Mouse (Mus musculus) liver, adult 2 months (tissue): ENCODE data around the gene Lsm5. TPM values are rescaled to one million over a fixed set of nuclear protein-coding genes. Genes with fewer than 3 reads are reported as not detected.

ENCODE experiments used
- DNase-seq: peaks from one replicate; pipeline ENCODE4 v3.0.0-alpha.2; 2011; ENCODE audit warnings: low read depth, low spot score; ENCODE audit errors: extremely low read depth
- H3K27ac ChIP-seq: fragments of 200-500 bp; replicated peaks from 2 replicates; pipeline ENCODE4 v1.5.1; 2012; ENCODE audit warnings: low read depth, mild to moderate bottlenecking, control low read depth, inconsistent platforms, low read length; ENCODE audit not compliant: insufficient read depth
- H3K27me3 ChIP-seq: fragments of 200-500 bp; 2 replicates; pipeline ENCODE4 v1.6.1; 2012; ENCODE audit warnings: mild to moderate bottlenecking, moderate library complexity, low read length, inconsistent platforms; ENCODE audit not compliant: control insufficient read depth, insufficient read depth
- H3K36me3 ChIP-seq: fragments of 200-500 bp; 2 replicates; pipeline ENCODE4 v1.6.1; 2012; ENCODE audit warnings: low read length, inconsistent platforms; ENCODE audit not compliant: control insufficient read depth, insufficient read depth
- H3K4me1 ChIP-seq: fragments of 200-500 bp; 2 replicates; pipeline ENCODE4 v1.6.1; 2011; ENCODE audit warnings: low read length; ENCODE audit not compliant: control insufficient read depth, insufficient read depth
- H3K4me3 ChIP-seq: fragments of 200-500 bp; 2 replicates; pipeline ENCODE4 v1.5.1; 2011; ENCODE audit warnings: low read depth, mild to moderate bottlenecking, control low read depth, low read length, moderate library complexity; ENCODE audit not compliant: insufficient read depth
- H3K79me2 ChIP-seq: fragments of 200-500 bp; 2 replicates; pipeline ENCODE4 v1.6.1; 2012; ENCODE audit warnings: inconsistent platforms, mild to moderate bottlenecking, low read length, moderate library complexity; ENCODE audit not compliant: control insufficient read depth, insufficient read depth
- H3K9ac ChIP-seq: fragments of 200-500 bp; 2 replicates; pipeline ENCODE4 v1.6.1; 2012; ENCODE audit warnings: low read depth, mild to moderate bottlenecking, control low read depth, inconsistent platforms, low read length
- CTCF ChIP-seq: fragments of 200-500 bp; IDR thresholded peaks from 2 replicates; pipeline ENCODE4 v1.5.1; 2011; ENCODE audit warnings: low read depth, low read length, control low read depth
- POLR2A ChIP-seq: fragments of 200-500 bp; IDR thresholded peaks from 2 replicates; pipeline ENCODE4 v1.6.1; 2011; ENCODE audit warnings: low read length, control low read depth; ENCODE audit not compliant: insufficient read depth; ENCODE audit errors: extremely low read depth
- WGBS: fragments of 180-500 bp; shearing (Covaris S2); methylation state at CpG from one replicate; pipeline ENCODE4 v1.1.7; 2018; 5-methylcytosine and 5-hydroxymethylcytosine counted together
- polyA plus RNA-seq: library from polyadenylated mRNA; depleted of rRNA; stranded (reverse); fragments of >200 nt; gene quantifications from 2 replicates; pipeline ENCODE4 v1.2.3, GENCODE M21; 2012
- total RNA-seq: library from RNA; depleted of rRNA; stranded (reverse); fragments of >200 nt; gene quantifications from 2 replicates; pipeline ENCODE4 v1.2.3, GENCODE M21; 2014

Gene Lsm5
- total and polyA plus RNA-seq, 2 experiments, result 1.5 to 10.8 TPM

GRCm38 (mm10) chr6:56719071-56719470 is 14.6 kb upstream of the Lsm5 start:
- peak; percentile 77 for DNase-seq
- H3K27ac ChIP-seq, result no peak overlapping the region
- no peak overlapping the region for H3K4me3 ChIP-seq
- H3K27me3 ChIP-seq, result no peaks in the 10 kb centered on the region
- H3K4me1 ChIP-seq, result peaks cover 11% of the 10 kb centered on the region
- H3K36me3 ChIP-seq, result peaks cover 8% of the 10 kb centered on the region
- H3K79me2 ChIP-seq, result peaks cover 8% of the 10 kb centered on the region; the same call in 1 of the 2 replicates
- H3K9ac ChIP-seq, result no peak overlapping the region
- TF ChIP-seq CTCF (no peak), POLR2A (no peak)
- WGBS, result 2% methylated on average over 1 of the region's 1 CpGs

- H3K27ac ChIP-seq, result peak overlapping the region; percentile 85
- TF ChIP-seq CTCF (no peak), POLR2A (no peak)
- peak overlapping the region; percentile 97 for H3K4me3 ChIP-seq
- WGBS, result under 1% methylated on average over 25 of the region's 25 CpGs
- peaks cover 11% of the 10 kb centered on the region for H3K4me1 ChIP-seq
- no peaks in the 10 kb centered on the region for H3K27me3 ChIP-seq
- peaks cover 5% of the 10 kb centered on the region; the same call in 1 of the 2 replicates for H3K79me2 ChIP-seq
- peak overlapping the region; percentile 89 for H3K9ac ChIP-seq
- DNase-seq, result peak; percentile 67
- H3K36me3 ChIP-seq, result no peaks in the 10 kb centered on the region
Observed at GRCm38 (mm10) chr6:56715270-56715666, 10.8 kb upstream of the Lsm5 start.

GRCm38 (mm10) chr6:56714574-56715269 is 10.2 kb upstream of the Lsm5 start, which contains the start of gene Avl9:
Avl9 (plus strand) TSS chr6:56714899.
- Histone ChIP-seq H3K9ac (peak within 1 kb of the TSS; percentile 89), H3K4me1 (peaks cover 11% of the 10 kb centered on the region), H3K27ac (peak within 1 kb of the TSS; percentile 85), H3K79me2 (peaks cover 5% of the 10 kb centered on the region; the same call in 1 of the 2 replicates), H3K36me3 (no peaks in the 10 kb centered on the region), H3K4me3 (peak within 1 kb of the TSS; percentile 97), H3K27me3 (no peaks in the 10 kb centered on the region)
- WGBS, result under 1% methylated on average over 64 of the region's 64 CpGs
- DNase-seq, result peak; percentile 88
- TF ChIP-seq CTCF (peak; percentile 72), POLR2A (peak; percentile 82; the same call in 1 of the 2 replicates)

- H3K4me3 ChIP-seq, result peak overlapping the region; percentile 19
- no peaks in the 10 kb centered on the region for H3K27me3 ChIP-seq
- H3K4me1 ChIP-seq, result peaks cover 11% of the 10 kb centered on the region
- no peaks in the 10 kb centered on the region for H3K36me3 ChIP-seq
- 38% methylated on average over 7 of the region's 7 CpGs for WGBS
- DNase-seq, result no peak
- peaks cover 5% of the 10 kb centered on the region; the same call in 1 of the 2 replicates for H3K79me2 ChIP-seq
- H3K27ac ChIP-seq, result no peak overlapping the region
- no peak overlapping the region for H3K9ac ChIP-seq
- no peak for TF ChIP-seq CTCF
- no peak for TF ChIP-seq POLR2A
Observed at GRCm38 (mm10) chr6:56714186-56714573, 9.7 kb upstream of the Lsm5 start.

GRCm38 (mm10) chr6:56692445-56692844 is 12.1 kb downstream of the Lsm5 start:
- H3K4me1 ChIP-seq, result no peaks in the 10 kb centered on the region
- no peaks in the 10 kb centered on the region for H3K27me3 ChIP-seq
- no peak overlapping the region for H3K9ac ChIP-seq
- no peaks in the 10 kb centered on the region for H3K79me2 ChIP-seq
- TF ChIP-seq POLR2A (no peak), CTCF (no peak)
- H3K27ac ChIP-seq, result no peak overlapping the region
- H3K36me3 ChIP-seq, result no peaks in the 10 kb centered on the region
- no peak overlapping the region for H3K4me3 ChIP-seq
- DNase-seq, result no peak
- WGBS, result 84% methylated on average over 4 of the region's 4 CpGs

- H3K27ac ChIP-seq, result no peak overlapping the region
Observed at GRCm38 (mm10) chr6:56691205-56691604, 13.3 kb downstream of the Lsm5 start.

More at GRCm38 (mm10) chr6:56691205-56691604, 13.3 kb downstream of the Lsm5 start:
- H3K4me1 ChIP-seq, result no peaks in the 10 kb centered on the region
- no peak overlapping the region for H3K4me3 ChIP-seq
- no peaks in the 10 kb centered on the region for H3K36me3 ChIP-seq
- no peaks in the 10 kb centered on the region for H3K79me2 ChIP-seq
- DNase-seq, result peak; percentile 61
- no peak overlapping the region for H3K9ac ChIP-seq
- no peaks in the 10 kb centered on the region for H3K27me3 ChIP-seq
- 6% methylated on average over 2 of the region's 2 CpGs for WGBS
- peak; percentile 77 for TF ChIP-seq CTCF
- no peak for TF ChIP-seq POLR2A
